Mouse (Mus musculus): ENCODE results near the gene Ptprc.

The Ptprc gene

GRCm38 (mm10) chr1:138175494-138175893, at the start of gene Ptprc:
Gene Ptprc, minus strand, starts transcription at chr1:138175708.
- DNase-seq (ENCODE audit: inconsistent ontology term): no peak

GRCm38 (mm10) chr1:138214736-138215458, 39.4 kb upstream of the Ptprc start:
- DNase-seq (ENCODE audit: inconsistent ontology term): no peak

GRCm38 (mm10) chr1:138210387-138211024, 35.0 kb upstream of the Ptprc start:
- DNase-seq (ENCODE audit: inconsistent ontology term): no peak

GRCm38 (mm10) chr1:138209751-138210150, 34.2 kb upstream of the Ptprc start:
- DNase-seq (ENCODE audit: inconsistent ontology term): no peak

GRCm38 (mm10) chr1:138206041-138206440, 30.5 kb upstream of the Ptprc start:
- DNase-seq (ENCODE audit: inconsistent ontology term): no peak

- no peak for DNase-seq (ENCODE audit: inconsistent ontology term)
These were observed 16.4 kb upstream of the Ptprc start for GRCm38 (mm10) chr1:138191689-138192508.

- DNase-seq (ENCODE audit: inconsistent ontology term): no peak
These were observed 12.6 kb upstream of the Ptprc start for GRCm38 (mm10) chr1:138188131-138188530.

- DNase-seq (ENCODE audit: inconsistent ontology term): peak; percentile 21
These were observed 10.4 kb upstream of the Ptprc start for GRCm38 (mm10) chr1:138185904-138186303.

- no peak for DNase-seq (ENCODE audit: inconsistent ontology term)
These were observed 4.6 kb upstream of the Ptprc start for GRCm38 (mm10) chr1:138180081-138180480.

- no peak for DNase-seq (ENCODE audit: inconsistent ontology term)
These were observed 609 bp downstream of the Ptprc start for GRCm38 (mm10) chr1:138174705-138175492.

GRCm38 (mm10) chr1:138174143-138174542, 1.4 kb downstream of the Ptprc start:
- DNase-seq (ENCODE audit: inconsistent ontology term): no peak

- no peak for DNase-seq (ENCODE audit: inconsistent ontology term)
These were observed 1.8 kb downstream of the Ptprc start for GRCm38 (mm10) chr1:138173669-138174068.

GRCm38 (mm10) chr1:138172547-138172946, 3.0 kb downstream of the Ptprc start:
- no peak for DNase-seq (ENCODE audit: inconsistent ontology term)

- DNase-seq (ENCODE audit: inconsistent ontology term): no peak
These were observed 3.4 kb downstream of the Ptprc start for GRCm38 (mm10) chr1:138172096-138172495.

- DNase-seq (ENCODE audit: inconsistent ontology term): no peak
These were observed 9.2 kb downstream of the Ptprc start for GRCm38 (mm10) chr1:138166233-138166771.

GRCm38 (mm10) chr1:138162638-138163037, 12.9 kb downstream of the Ptprc start:
- DNase-seq (ENCODE audit: inconsistent ontology term): no peak

- no peak for DNase-seq (ENCODE audit: inconsistent ontology term)
These were observed 16.6 kb downstream of the Ptprc start for GRCm38 (mm10) chr1:138158921-138159320.

GRCm38 (mm10) chr1:138158236-138158635, 17.3 kb downstream of the Ptprc start:
- peak; percentile 61 for DNase-seq (ENCODE audit: inconsistent ontology term)

- DNase-seq (ENCODE audit: inconsistent ontology term): no peak
These were observed 17.8 kb downstream of the Ptprc start for GRCm38 (mm10) chr1:138157709-138158108.

GRCm38 (mm10) chr1:138157008-138157407, 18.5 kb downstream of the Ptprc start:
- DNase-seq (ENCODE audit: inconsistent ontology term): no peak

- no peak for DNase-seq (ENCODE audit: inconsistent ontology term)
These were observed 21.2 kb downstream of the Ptprc start for GRCm38 (mm10) chr1:138154185-138154785.
